Mouse (Mus musculus): ENCODE data around the gene Sipa1l3.

- TF ChIP-seq CTCF (IDR thresholded peaks at IDR 0.05) (no peak), POLR2A (IDR thresholded peaks at IDR 0.05; ENCODE audit: insufficient read depth, low read depth, low read length) (no peak), EP300 (IDR thresholded peaks at IDR 0.05; ENCODE audit: insufficient read depth, low read depth, low read length) (no peak)
Measured at GRCm38 (mm10) chr7:29280801-29281200, 237.6 kb downstream of the Sipa1l3 start.

Data from heart, adult 2 months (tissue).